Mouse (Mus musculus) frontal cortex, postnatal 14 days (tissue): ENCODE measurements around the gene Tmem14c.
"Not testable (repeated sequence)": the region's sequence is repeated elsewhere in the genome, so short reads cannot be mapped to it uniquely, and the experiment has no call there.

Experiments
- DNase-seq, 2 experiments: peaks; one replicate each; pipeline ENCODE4 v3.0.0; 2022; ENCODE audit warnings: low spot score in 2 of 2

The Tmem14c gene

DNA sequence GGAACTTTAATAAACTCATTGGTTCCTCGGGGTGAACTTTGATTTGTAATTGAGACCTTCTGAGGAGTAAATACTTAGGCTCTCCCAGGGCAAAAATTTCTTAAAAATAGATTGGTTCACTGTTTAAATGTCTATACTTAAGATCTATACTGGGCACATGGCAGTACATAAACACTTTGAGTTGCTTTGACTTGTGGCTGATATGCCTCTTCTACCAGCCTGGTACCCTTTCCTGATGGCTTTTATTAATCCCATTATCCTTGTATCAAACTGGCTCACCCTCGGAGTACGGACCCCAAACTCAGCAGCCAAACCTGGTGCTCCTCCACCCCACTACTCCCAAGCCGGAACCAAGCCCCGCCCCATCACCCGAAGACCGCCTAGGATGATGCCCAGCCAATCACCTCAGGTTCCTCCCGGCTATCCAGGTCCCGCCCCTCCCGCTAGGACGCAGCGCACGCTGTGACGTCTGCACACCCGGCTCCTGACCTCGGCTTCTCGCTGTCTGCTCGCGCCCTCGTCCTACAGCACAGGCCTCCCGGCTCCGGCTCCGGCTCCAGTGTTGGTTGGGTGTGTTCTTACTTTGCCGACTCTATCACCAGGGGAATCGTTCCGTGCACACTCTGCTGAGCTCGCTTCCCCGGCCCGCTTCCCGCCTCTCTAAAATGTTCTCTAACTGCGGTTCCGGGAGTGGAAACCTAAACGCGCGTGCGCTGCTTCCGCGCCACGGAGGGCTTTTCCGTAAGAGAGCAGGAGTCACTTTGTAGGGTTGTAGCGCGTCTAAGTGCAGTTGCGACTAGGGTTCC, at the start of gene Tmem14c:
TSS of gene Tmem14c (plus strand) at position 464 of the 806 bp plus-strand sequence.
- peak; percentile 87 to 93 for DNase-seq

DNA sequence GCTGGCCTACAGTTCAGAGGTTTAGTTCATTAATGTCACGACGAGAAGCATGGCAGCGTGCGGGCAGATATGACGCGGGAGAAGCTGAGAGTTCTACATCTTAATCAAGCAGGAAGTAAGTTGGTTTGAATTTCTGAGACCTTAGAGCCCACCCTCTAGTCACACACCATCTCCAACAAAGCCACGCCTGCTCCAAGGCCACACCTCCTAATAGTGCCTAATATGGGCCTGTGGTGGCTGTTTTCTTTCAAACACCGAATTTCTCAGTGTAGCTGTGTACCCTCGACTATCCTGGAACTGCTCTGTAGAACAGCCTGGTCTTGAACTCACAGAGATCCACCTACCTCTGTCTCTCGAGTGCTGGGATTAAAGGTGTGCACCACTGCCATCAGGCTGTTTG, 48.5 kb upstream of the Tmem14c start:
- DNase-seq, result no peak

DNA sequence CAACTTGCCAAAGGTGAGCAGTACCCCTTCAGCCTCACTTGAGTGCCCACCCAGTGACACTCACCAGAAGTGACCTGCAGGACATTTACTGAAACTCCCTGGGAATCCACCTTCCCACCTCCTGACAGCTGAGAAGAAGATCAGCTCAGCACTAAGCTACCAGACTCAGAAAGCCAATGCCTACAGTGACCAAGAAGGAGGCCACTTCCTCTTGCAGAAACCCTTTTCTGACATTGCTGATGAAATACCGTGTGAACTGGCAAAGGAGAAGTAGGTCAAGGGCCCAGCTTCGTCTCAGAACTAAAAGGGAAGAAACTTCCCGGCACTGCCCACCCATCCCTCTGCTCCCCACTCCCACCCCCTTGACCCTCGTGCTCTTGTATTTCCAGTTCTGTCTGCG, 47.5 kb upstream of the Tmem14c start:
- no peak for DNase-seq

DNA sequence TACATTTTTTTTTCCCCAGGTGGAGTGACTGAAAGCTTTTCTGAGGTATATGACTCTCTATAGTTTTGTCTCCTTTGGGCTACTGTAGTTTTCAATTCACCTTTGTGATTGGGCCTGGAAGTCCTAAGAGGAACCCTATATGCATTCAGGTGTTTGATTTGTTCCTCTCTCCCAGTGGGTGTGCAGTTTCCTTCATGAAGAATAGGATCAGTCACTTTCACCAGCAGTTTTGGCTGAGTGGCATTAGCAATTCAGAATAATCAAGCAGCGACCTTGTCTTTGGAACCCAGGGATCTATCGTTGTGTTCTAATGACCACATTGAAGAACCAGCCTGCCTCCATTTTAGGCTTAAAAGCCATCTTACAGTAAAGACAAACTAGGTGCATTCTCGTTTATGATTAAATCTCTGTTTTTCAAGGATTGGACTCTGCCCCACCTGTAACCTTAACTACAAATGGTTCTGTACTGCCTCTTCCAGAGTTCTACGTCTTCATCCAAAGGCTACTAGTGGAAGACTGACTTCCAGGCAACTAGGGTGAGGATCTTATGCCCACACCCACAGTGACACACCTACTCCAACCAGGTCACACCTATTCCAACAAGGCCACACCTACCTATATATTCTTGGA, 46.2 kb upstream of the Tmem14c start:
- no peak for DNase-seq

DNA sequence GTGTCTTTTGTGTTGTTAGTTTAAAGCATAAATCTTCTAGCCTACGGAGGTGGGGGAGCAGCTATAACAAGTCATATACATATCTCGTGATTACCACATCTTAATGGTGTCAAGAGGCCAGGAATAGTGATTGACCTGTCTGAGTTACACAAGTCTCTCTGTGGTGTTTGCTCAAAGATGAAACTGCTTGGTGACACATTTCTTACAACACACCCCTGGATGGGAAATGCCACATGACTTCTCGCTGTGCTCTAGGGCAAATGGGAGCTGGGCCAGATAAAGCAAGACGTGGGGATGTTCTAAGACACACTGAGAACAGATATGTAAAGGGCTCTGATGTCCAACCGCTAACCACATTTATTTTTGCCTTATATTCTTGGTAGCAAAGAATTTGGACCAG, 44.8 kb upstream of the Tmem14c start:
- DNase-seq, result no peak

DNA sequence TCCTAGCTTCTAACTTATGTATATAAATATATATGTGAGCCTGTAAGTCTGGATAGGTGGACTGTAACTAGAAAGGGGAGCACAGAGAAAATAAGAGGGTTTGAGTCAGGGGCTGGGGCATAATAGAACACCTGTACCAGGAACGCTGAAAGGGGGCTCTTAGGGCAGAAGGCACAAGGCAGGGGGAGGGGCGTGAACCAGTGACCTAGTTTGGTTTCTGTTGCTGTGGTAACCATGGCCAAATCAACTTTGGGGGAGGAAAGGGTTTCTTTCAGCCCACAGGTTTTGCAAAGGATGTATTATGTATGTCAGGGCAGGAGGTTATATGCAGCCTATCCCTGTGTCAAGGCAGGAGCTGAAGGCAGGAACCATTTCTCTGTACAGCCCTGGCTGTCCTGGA, 44.3 kb upstream of the Tmem14c start:
- DNase-seq, result no peak

DNA sequence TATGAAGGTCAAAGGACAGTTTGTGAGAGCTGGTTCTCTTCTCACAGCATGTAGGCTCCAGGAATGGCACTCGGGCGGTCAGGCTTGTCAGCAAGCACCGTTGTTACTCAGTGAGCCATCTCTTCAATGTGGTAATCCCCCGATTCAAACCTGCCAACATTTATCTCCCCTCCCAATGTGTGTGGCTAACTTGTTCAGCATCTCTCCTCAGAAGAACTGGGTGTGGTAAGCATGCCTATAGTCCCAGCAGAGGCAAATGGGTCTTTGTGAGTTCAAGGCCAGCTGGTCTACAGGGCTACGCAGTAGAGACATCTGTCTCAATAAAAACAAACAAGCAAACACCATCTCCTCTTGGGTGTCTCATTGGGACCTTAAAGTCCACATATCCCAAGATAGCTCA, 43.1 kb upstream of the Tmem14c start:
- DNase-seq, result no peak

DNA sequence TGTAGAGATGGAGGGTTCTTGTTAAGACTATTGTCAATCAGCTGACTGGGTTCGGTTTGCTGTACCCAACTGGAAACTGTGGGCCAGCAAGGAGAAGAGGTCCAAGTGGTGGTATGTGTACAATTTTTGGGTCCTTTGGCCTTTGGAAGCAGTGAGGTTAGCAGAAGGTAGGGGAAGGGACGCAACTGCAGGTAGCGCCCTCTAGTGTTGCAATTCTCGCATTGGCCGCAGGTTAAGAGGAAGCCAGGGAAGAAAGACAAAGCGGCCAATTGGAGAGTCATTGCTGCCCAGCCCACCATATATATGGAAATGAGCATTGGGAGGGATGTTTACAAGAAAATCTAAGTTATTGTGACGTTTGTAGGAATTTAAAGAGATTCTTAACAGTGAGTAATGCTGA, 38.5 kb upstream of the Tmem14c start:
- DNase-seq, result peak in 1 of 2 experiments; percentile 8

DNA sequence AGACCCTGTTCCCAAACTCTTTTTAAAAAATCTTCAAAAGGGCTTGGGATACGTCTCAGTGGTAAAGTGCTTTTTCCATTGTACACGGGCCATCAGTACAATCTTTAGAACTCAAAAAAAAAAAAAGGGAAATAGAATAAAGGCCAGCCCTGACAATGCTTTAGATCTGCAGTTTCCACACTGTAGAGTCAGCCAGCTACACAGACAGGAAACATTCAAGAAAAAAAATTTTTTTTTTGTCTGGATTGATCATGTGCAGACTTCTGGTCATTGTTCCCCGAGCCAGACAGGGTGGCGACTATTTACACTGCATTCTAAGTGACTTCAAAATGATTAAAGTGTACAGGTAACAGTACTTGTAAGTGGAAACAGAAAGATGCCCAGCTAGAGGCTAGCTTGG, 37.4 kb upstream of the Tmem14c start:
- DNase-seq, result no peak

DNA sequence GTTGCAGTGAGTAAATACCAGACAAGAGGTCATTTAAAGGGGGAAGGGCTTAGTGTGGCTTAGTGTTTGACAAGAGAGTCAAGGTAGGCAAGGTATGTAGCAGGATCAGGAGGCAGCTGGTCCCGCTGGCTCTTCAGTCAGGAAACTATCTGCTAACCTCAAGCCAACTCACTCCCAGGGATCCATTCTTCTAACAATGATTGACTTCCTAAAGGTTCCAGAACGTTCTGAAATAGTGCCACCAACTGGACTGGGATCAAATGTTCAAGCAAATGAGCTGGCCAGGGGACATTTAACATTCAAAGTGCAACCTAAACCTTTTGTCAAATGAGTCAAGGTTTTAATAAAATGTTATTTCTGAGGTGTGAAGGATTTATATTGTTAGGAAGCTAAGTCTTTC, 36.8 kb upstream of the Tmem14c start:
- no peak for DNase-seq

DNA sequence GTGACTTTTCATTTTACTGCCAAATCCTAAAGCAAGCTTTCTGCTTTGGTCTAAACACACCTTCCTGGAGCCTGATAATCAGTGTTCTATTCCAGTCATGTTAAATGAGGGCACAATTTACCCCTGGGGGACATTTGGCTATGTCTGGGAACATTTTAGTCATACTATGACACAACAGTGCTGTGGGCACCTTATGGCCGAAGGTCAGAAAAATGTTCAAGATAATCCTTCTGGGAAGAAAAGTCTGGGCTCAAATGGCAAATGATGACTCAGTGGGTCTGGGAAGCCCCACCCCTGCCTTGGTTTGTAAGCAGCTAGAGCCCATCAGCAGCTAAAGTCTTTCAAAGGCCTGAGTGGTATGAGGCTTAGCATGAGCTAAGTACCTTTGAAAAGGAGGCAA, 33.3 kb upstream of the Tmem14c start:
- DNase-seq, result no peak

DNA sequence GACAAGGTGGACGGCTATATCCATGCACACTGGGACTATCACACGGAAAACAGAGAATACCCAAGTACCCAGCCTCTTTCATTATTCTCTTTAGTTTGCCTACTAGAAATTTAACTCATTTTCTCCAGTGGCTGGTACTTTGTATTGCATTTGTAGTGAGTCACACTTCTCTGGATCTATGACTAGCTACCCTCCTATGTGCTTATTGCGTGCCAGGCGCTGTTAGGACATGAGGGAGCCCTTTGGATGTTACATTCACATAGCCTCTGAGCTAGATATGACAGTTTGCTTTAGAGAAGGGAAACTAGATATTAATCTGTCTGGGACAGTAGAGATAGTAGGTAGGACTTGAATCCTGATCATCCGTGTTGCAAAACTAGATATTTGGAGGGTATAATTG, 30.0 kb upstream of the Tmem14c start:
- DNase-seq, result no peak

DNA sequence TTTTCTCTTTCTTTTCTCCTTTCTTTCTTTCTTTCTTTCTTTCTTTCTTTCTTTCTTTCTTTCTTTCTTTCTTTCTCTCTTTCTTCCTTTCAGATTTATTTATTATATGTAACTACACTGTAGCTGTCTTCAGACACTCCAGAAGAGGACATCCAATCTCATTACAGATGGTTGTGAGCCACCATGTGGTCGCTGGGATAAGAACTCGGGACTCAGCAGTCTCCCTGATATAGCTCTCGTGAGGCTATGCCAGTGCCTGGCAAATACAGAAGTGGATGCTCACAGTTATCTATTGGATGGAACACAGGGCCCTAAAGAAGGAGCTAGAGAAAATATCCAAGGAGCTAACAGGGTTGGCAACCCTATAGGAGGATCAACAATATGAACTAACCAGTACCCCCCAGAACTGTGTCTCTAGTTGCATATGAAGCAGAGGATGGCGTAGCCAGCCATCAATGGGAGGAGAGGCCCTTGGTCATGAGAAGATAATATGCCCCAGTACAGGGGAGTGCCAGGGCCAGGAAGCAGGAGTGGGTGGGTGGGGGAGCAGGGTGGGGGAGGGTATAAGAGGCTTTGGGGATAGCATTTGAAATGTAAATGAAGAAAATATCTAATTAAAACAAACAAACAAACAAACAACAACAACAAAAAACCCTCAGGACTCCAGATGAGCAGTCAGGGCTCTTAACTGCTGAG, 28.3 kb upstream of the Tmem14c start:
- DNase-seq, result not testable (repeated sequence)

DNA sequence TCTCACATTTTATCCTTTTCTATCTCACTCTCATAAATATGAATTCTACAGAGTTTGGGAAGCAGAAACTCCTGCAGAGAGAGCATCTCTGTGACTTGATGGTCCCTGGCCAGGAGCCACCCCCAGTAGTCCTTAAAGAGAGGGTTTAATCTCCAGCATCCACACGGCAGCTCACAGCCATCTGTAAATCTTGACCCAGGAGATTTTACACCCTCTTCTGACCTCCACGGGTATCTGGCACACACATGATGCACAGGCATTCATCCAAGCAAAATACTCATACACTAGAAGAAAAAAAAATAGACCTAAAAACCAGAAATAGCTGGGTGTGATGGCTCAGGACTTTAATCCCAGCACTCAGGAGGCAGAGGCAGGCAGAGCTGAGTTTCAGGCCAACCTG, 27.7 kb upstream of the Tmem14c start:
- DNase-seq, result no peak

DNA sequence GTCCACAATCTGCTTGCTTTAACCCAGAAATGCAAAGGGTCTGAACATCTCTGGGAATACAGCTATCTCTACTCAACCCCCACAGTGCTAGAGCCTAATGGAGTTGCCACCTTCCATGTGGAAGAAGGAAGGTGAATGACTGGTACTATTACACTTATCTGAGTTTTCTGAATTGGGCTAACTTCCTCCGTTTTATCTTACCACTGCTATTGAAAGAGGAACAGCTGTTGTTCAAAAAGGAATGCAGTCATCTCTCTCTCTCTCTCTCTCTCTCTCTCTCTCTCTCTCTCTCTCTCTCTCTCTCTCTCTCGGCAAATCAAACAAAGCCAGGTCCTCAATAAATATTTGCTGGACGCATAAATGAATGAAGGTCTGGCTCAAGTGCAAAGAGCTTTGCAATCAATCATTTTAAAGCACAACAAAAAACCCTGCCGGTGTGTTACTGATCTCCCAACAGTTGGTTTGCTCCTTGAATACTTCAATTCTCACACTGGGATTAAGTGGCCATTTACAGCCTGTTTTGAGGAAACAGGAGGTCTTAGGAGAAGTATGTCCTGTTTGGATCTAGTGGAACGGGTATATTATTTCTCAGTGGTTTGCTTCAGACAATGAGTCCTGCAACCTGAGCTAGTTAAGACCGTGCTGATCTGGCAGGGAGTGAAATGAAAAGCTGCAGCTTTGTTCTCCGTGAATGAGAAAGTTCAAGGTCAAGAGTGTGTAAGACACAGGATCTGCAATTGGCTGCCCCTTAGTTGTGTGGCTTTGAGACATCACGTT, 21.4 kb upstream of the Tmem14c start:
- no peak for DNase-seq

DNA sequence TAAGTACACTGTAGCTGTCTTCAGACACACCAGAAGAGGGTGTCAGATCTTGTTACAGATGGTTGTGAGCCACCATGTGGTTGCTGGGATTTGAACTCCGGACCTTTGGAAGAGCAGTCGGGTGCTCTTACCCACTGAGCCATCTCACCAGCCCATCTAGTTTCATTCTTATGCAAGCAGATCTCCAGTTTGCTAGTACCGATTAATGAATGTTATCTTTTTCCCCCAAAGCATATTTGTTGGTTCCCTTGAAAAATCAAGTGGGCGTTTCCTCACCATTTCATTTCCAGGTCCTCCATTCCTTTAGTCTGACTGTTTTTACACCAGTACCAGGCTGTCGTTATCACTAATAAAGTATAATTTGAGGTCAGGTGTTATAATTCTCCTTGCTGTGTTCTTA, 17.6 kb upstream of the Tmem14c start:
- not testable (repeated sequence) for DNase-seq

DNA sequence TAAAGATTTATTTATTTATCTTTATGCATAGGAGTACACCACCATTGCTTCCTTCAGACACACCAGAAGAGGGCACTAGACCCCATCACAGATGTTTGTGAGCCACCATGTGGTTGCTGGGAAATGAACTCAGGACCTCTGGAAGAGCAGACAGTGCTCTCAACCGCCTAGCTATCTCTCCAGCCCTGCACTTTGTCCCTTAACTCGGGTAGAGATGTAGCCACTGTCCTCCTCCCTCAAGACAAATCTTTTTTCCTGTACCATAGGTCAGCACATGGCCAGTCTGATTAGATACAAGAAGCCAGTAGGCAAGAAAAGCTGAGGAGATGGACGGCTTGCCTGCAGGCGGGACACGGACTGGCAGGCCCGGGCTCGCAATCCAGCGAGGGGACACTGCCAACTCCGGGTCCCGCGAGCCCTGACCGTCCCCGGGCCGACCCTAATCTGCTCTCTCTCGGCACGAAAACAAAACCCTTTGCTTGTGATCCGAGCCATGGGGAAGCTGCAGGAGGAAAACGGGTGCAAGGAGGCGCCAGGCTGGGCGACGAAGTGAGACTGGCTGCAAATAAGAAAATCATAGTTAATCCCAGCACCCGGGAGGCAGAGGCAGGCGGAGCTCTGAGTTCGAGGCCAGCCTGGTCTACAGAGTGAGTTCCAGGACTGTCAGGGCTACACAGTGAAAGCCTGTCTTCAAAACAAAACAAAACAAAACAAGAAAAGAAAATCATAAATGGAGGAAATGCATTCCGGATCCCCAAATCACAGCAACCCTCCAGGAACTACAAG, 15.8 kb upstream of the Tmem14c start:
- DNase-seq, result peak; percentile 27 to 37

DNA sequence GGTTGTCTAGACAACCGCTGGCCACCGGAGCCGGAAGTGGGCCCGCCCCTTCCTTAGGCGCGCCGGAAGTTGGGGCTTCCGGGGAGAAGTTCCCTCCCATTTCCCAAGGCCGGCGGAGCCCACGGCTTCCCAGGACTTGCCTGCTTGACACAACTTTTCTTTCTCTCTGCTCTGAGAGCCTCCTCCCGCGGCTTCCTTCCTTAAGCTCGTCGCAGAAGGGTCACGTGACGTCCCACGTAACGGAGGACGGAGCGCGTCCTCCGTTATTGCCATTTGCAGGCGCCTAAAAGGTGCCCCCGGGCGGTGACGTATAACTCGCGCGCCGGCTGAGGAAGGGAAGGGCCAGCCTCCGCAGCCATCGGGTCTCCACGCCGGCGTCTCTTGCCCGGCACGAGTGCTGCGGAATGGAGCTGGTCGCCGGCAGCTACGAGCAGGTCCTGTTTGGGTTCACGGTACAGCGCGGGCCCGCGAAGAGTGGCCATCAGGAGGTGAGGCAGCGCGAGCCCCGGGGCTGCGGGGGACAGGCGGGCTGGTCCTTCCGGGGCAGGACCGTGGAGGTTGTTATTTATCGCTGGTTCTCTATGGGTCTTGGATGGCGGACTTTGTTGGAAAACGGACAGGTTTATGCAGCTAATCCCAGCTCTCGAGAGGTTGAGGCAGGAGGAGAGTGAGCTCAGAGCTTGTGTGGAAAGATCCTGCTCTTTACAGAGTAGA, 15.0 kb upstream of the Tmem14c start, which contains the start of gene Pak1ip1:
TSS of gene Pak1ip1 (plus strand) at position 98 of the 714 bp plus-strand sequence.
- DNase-seq, result peak; percentile 89 to 90

DNA sequence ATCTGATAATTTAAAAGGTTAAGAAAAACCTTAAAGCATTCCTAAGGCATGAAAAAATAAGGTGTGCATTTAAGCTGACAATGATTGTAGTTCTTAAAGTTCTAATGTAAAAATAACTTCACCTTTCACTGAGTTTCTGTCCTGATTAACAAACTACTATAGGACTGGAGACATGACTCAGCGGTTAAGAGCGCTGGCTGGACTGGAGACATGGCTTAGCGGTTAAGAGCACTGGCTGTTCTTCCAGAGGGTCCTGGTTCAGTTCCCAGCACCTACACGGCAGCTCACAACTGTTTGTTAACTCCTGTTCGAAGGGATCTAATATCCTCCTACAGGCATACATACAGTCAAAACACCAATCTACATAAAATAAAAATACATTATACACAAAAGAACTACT, 14.1 kb upstream of the Tmem14c start:
- DNase-seq, result no peak

DNA sequence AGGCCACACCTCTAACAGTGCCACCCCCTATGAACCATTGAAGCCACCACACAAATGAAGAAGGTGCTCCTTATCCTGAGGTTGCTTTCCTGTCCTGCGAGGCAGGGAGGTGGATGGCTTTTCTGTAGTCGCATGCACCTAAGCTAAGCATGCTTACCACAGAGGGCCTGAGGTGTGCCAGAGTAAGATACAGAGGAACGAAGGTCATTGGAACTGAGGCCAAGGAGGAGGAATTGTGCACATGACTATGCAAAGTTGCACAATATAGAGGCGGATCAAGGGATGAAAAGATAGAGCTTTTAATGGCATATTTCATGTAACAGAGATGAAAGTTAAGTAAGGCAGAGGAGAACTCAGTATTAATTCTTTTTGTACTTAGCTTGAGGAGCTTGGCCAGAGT, 9.8 kb upstream of the Tmem14c start:
- DNase-seq, result no peak

DNA sequence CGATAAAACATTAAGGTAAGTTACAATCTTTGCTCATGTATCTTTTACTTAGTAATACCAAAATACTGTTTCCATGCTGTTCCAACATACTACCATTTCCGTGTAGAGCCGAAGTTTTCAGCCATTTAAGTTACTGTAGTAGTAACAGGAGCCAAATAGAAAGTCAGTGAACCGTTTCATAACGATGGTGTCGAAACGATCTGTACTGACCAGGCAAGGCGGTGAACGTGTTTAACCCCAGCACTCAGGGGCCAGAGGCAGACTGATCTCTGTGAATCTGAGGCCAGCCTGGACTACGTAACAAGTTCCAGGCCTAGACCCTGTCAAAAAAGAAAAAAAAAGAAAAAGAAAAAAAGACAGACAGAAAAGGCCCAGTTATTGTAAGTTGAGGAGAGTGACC, 7.8 kb upstream of the Tmem14c start:
- no peak for DNase-seq
